Mouse (Mus musculus): ENCODE results near the gene C2cd4d. TPM values are rescaled to one million over a fixed set of nuclear protein-coding genes. Genes with fewer than 3 reads are reported as not detected.

Gene C2cd4d
- polyA plus RNA-seq, 2 experiments, result 0.04 to 0.23 TPM

GRCm38 (mm10) chr3:94396336-94396735, 34.1 kb downstream of the C2cd4d start:
- no peak overlapping the region for H3K9ac ChIP-seq (replicated peaks)
- TF ChIP-seq CTCF (IDR thresholded peaks at IDR 0.05; ENCODE audit: low read depth) (no peak), EP300 (IDR thresholded peaks at IDR 0.05; ENCODE audit: low read depth) (no peak)
- ATAC-seq (ENCODE audit: insufficient read depth) (no peak), DNase-seq (ENCODE audit: low read depth in 3 of 3, low spot score in 3 of 3) (no peak)
- H3K4me1 ChIP-seq (replicated peaks; ENCODE audit: control insufficient read depth in 2 of 2, insufficient read depth in 2 of 2, low read length in 1 of 2), result no peaks in the 10 kb centered on the region
- H3K4me3 ChIP-seq (ENCODE audit: insufficient read depth in 1 of 2, low read depth in 2 of 2, low read length in 2 of 2), result no peak overlapping the region
- no peaks in the 10 kb centered on the region for H3K9me3 ChIP-seq (ENCODE audit: control insufficient read depth, low read length)
- no peak overlapping the region for H3K27ac ChIP-seq
- WGBS (ENCODE audit: insufficient replicate concordance), result 54% methylated on average over 1 of the region's 1 CpGs
- peaks cover 22% of the 10 kb centered on the region for H3K27me3 ChIP-seq (ENCODE audit: control insufficient read depth, insufficient read depth, low read length)
- no peaks in the 10 kb centered on the region for H3K36me3 ChIP-seq (replicated peaks; ENCODE audit: control insufficient read depth, insufficient read depth, low read depth)
- H3K4me2 ChIP-seq (ENCODE audit: low read depth), result no peak overlapping the region

GRCm38 (mm10) chr3:94396851-94397250, 34.6 kb downstream of the C2cd4d start:
- no peak overlapping the region for H3K9ac ChIP-seq (replicated peaks)
- no peaks in the 10 kb centered on the region for H3K9me3 ChIP-seq (ENCODE audit: control insufficient read depth, low read length)
- no peak overlapping the region for H3K27ac ChIP-seq
- no peak overlapping the region for H3K4me2 ChIP-seq (ENCODE audit: low read depth)
- H3K4me1 ChIP-seq (replicated peaks; ENCODE audit: control insufficient read depth in 2 of 2, insufficient read depth in 2 of 2, low read length in 1 of 2), result no peaks in the 10 kb centered on the region
- no peak for ATAC-seq (ENCODE audit: insufficient read depth)
- H3K36me3 ChIP-seq (replicated peaks; ENCODE audit: control insufficient read depth, insufficient read depth, low read depth), result no peaks in the 10 kb centered on the region
- TF ChIP-seq EP300 (IDR thresholded peaks at IDR 0.05; ENCODE audit: low read depth) (no peak), CTCF (IDR thresholded peaks at IDR 0.05; ENCODE audit: low read depth) (no peak)
- WGBS (ENCODE audit: insufficient replicate concordance), result 48% methylated on average over 4 of the region's 4 CpGs
- no peak overlapping the region for H3K4me3 ChIP-seq (ENCODE audit: insufficient read depth in 1 of 2, low read depth in 2 of 2, low read length in 2 of 2)
- no peak for DNase-seq (ENCODE audit: low read depth in 3 of 3, low spot score in 3 of 3)
- H3K27me3 ChIP-seq (ENCODE audit: control insufficient read depth, insufficient read depth, low read length), result peaks cover 22% of the 10 kb centered on the region

DNA sequence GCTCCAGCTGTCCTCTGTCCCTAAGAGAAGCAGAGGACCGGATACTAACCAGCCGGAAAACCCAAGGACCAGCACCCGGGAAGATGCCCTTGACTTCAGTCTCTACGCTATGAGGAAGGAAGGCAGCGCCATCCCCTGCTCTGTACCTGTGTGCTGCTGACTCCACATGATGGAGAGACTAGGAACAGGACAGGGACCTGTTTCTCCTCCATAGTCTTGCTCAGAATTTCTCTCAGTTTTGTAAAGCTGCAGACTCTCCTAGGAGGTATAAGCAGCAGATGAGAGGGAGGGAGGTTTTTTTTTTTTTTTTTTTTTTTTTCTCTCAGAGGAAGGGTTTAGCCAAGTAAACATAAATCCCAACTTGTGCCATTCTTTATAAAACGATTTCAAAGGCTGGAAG, 36.0 kb downstream of the C2cd4d start, which contains the start of gene Lingo4:
TSS of gene Lingo4 (plus strand) at position 301 of the 400 bp plus-strand sequence.
- TF ChIP-seq EP300 (IDR thresholded peaks at IDR 0.05; ENCODE audit: low read depth) (no peak), CTCF (IDR thresholded peaks at IDR 0.05; ENCODE audit: low read depth) (no peak)
- WGBS (ENCODE audit: insufficient replicate concordance), result 58% methylated on average over 6 of the region's 6 CpGs
- ATAC-seq (ENCODE audit: insufficient read depth) (no peak), DNase-seq (ENCODE audit: low read depth in 3 of 3, low spot score in 3 of 3) (no peak)
- no peaks in the 10 kb centered on the region for H3K9me3 ChIP-seq (ENCODE audit: control insufficient read depth, low read length)
- H3K27ac ChIP-seq, result no peak within 1 kb of the TSS
- H3K27me3 ChIP-seq (ENCODE audit: control insufficient read depth, insufficient read depth, low read length), result peaks cover 22% of the 10 kb centered on the region
- no peak within 1 kb of the TSS for H3K9ac ChIP-seq (replicated peaks)
- no peaks in the 10 kb centered on the region for H3K36me3 ChIP-seq (replicated peaks; ENCODE audit: control insufficient read depth, insufficient read depth, low read depth)
- H3K4me3 ChIP-seq (ENCODE audit: insufficient read depth in 1 of 2, low read depth in 2 of 2, low read length in 2 of 2), result no peak within 1 kb of the TSS
- H3K4me1 ChIP-seq (replicated peaks; ENCODE audit: control insufficient read depth in 2 of 2, insufficient read depth in 2 of 2, low read length in 1 of 2), result no peaks in the 10 kb centered on the region
- H3K4me2 ChIP-seq (ENCODE audit: low read depth), result no peak within 1 kb of the TSS

GRCm38 (mm10) chr3:94398943-94399481, 36.8 kb downstream of the C2cd4d start:
- 5% methylated on average over 20 of the region's 20 CpGs for WGBS (ENCODE audit: insufficient replicate concordance)
- Histone ChIP-seq H3K27me3 (ENCODE audit: control insufficient read depth, insufficient read depth, low read length) (peaks cover 22% of the 10 kb centered on the region), H3K9me3 (ENCODE audit: control insufficient read depth, low read length) (no peaks in the 10 kb centered on the region), H3K27ac (no peak overlapping the region), H3K9ac (replicated peaks) (no peak overlapping the region), H3K4me1 (replicated peaks; ENCODE audit: control insufficient read depth in 2 of 2, insufficient read depth in 2 of 2, low read length in 1 of 2) (no peaks in the 10 kb centered on the region), H3K4me3 (ENCODE audit: insufficient read depth in 1 of 2, low read depth in 2 of 2, low read length in 2 of 2) (no peak overlapping the region), H3K4me2 (ENCODE audit: low read depth) (no peak overlapping the region), H3K36me3 (replicated peaks; ENCODE audit: control insufficient read depth, insufficient read depth, low read depth) (no peaks in the 10 kb centered on the region)
- DNase-seq (ENCODE audit: low read depth in 3 of 3, low spot score in 3 of 3) (no peak), ATAC-seq (ENCODE audit: insufficient read depth) (no peak)
- TF ChIP-seq CTCF (IDR thresholded peaks at IDR 0.05; ENCODE audit: low read depth) (no peak), EP300 (IDR thresholded peaks at IDR 0.05; ENCODE audit: low read depth) (no peak)

DNA sequence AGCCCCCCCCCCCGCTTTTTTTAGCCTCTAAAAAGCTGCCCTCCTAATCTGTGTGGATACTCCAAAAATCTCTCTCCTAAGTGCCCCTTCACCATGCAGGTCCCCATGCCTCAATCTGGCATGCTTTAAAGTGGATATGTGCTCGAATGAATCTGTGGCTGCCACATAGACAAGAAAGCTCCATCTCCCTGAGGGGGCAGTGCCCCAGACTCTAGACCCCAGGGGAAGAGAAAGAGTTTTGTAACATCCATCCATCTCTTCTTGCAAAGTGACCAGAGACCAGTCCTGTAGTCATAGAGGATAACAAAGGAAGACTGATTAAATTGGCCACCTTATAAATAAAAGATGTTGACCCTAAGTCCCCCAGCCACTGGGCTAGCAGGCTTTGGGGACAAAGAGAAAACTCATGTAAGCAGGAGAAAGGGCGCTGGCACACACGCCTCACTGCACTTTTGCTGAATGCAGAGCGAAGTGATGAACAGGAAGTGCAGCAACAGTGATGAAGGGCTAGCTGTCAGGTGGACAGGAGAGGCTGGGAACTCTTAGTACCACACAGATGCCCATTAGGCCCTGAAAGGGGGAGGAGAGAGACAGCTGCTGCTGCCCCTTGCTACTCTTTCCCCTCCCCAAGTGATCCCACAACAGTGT, 37.5 kb downstream of the C2cd4d start:
- Histone ChIP-seq H3K9ac (replicated peaks) (no peak overlapping the region), H3K4me1 (replicated peaks; ENCODE audit: control insufficient read depth in 2 of 2, insufficient read depth in 2 of 2, low read length in 1 of 2) (no peaks in the 10 kb centered on the region), H3K36me3 (replicated peaks; ENCODE audit: control insufficient read depth, insufficient read depth, low read depth) (no peaks in the 10 kb centered on the region), H3K4me3 (ENCODE audit: insufficient read depth in 1 of 2, low read depth in 2 of 2, low read length in 2 of 2) (no peak overlapping the region), H3K27me3 (ENCODE audit: control insufficient read depth, insufficient read depth, low read length) (peaks cover 22% of the 10 kb centered on the region), H3K4me2 (ENCODE audit: low read depth) (no peak overlapping the region), H3K9me3 (ENCODE audit: control insufficient read depth, low read length) (no peaks in the 10 kb centered on the region), H3K27ac (no peak overlapping the region)
- TF ChIP-seq CTCF (IDR thresholded peaks at IDR 0.05; ENCODE audit: low read depth), result no peak
- TF ChIP-seq EP300 (IDR thresholded peaks at IDR 0.05; ENCODE audit: low read depth), result no peak
- DNase-seq (ENCODE audit: low read depth in 3 of 3, low spot score in 3 of 3) (no peak), ATAC-seq (ENCODE audit: insufficient read depth) (no peak)
- 30% methylated on average over 5 of the region's 5 CpGs for WGBS (ENCODE audit: insufficient replicate concordance)
